Mouse (Mus musculus) limb, embryonic 15.5 days (tissue): ENCODE data around the gene Hist1h4f. TPM values are rescaled to one million over a fixed set of nuclear protein-coding genes. Genes with fewer than 3 reads are reported as not detected.
"Not testable (repeated sequence)": the region's sequence is repeated elsewhere in the genome, so short reads cannot be mapped to it uniquely, and the experiment has no call there.

Experiments used
- ATAC-seq: fragments of 200-750 bp; cut with Nextera tagmentation; 2 replicates; pipeline ENCODE4 v1.8.0; 2017; ENCODE audit warnings: low read depth, moderate TSS enrichment; ENCODE audit not compliant: insufficient number of reproducible peaks, low FRiP score, low TSS enrichment
- H3K27ac ChIP-seq: fragments of 300-500 bp; sonication (generic); 2 replicates; pipeline ENCODE4 v1.5.1; 2015; ENCODE audit warnings: moderate library complexity, mild to moderate bottlenecking, inconsistent platforms
- H3K27me3 ChIP-seq: fragments of 300-500 bp; sonication (generic); 2 replicates; pipeline ENCODE4 v1.6.1; 2015; ENCODE audit warnings: inconsistent platforms
- H3K36me3 ChIP-seq: fragments of 300-500 bp; sonication (generic); 2 replicates; pipeline ENCODE4 v1.6.1; 2015; ENCODE audit warnings: inconsistent platforms
- H3K4me1 ChIP-seq: fragments of 300-500 bp; sonication (generic); 2 replicates; pipeline ENCODE4 v1.6.1; 2015; ENCODE audit warnings: inconsistent platforms
- H3K4me2 ChIP-seq: fragments of 300-500 bp; sonication (generic); 2 replicates; pipeline ENCODE4 v1.6.1; 2015; ENCODE audit warnings: mild to moderate bottlenecking, inconsistent platforms
- H3K4me3 ChIP-seq: fragments of 300-500 bp; sonication (generic); 2 replicates; pipeline ENCODE4 v1.5.1; 2015; ENCODE audit warnings: mild to moderate bottlenecking, inconsistent platforms
- H3K9ac ChIP-seq: fragments of 300-500 bp; sonication (generic); 2 replicates; pipeline ENCODE4 v1.6.1; 2015; ENCODE audit warnings: inconsistent platforms
- H3K9me3 ChIP-seq: fragments of 300-500 bp; sonication (generic); 2 replicates; pipeline ENCODE4 v1.6.1; 2016; ENCODE audit warnings: inconsistent platforms
- WGBS: fragments of 180-500 bp; shearing (Covaris S2); methylation state at CpG from one replicate; pipeline ENCODE4 v1.1.7; 2015; 5-methylcytosine and 5-hydroxymethylcytosine counted together
- polyA plus RNA-seq: library from polyadenylated mRNA; unstranded; fragments of >200 nt; fragmentation: Nextera tagmentation; extraction: Ambion mirVana; gene quantifications from 2 replicates; pipeline ENCODE4 v1.2.1, GENCODE M21; 2015

Hist1h4f gene
- polyA plus RNA-seq, 1 experiment from 2014 or later, result 0.95 TPM

- not testable (repeated sequence) for H3K9me3 ChIP-seq, H3K27me3 ChIP-seq, H3K4me1 ChIP-seq, H3K36me3 ChIP-seq
- H3K9ac ChIP-seq, result peak within 1 kb of the TSS; percentile 31; the same call in 1 of the 2 replicates
- H3K4me2 ChIP-seq, result peak within 1 kb of the TSS; percentile 62
- peak within 1 kb of the TSS; percentile 96 for H3K27ac ChIP-seq
- H3K4me3 ChIP-seq, result peak within 1 kb of the TSS; percentile 49
- ATAC-seq, result peak; percentile 88
- under 1% methylated on average over 67 of the region's 67 CpGs for WGBS
Measured at GRCm38 (mm10) chr13:23561883-23562659, 10.6 kb upstream of the Hist1h4f start, which contains the start of gene Hist1h3e. TSS of gene Hist1h3e (minus strand) at chr13:23562369.

DNA sequence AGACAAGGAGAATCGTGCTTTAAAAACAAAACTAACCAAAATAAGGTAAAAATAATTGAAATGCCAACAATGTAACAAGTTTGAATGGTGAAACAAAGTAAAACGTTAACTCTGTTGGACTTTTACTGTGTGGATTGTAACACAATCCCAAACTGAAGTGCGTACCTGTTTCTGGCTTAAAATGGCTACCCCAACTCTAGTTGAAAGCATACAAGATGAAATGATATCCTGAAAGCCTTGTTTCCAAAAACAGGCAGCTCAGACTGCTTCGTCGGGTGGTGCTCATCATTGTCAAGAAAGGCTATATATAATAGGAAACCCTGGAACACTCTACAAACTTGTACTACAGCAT lies 10.1 kb upstream of the Hist1h4f start:
- peak overlapping the region; percentile 96; the same call in 1 of the 2 replicates for H3K27ac ChIP-seq
- H3K4me2 ChIP-seq, result peak overlapping the region; percentile 62
- H3K36me3 ChIP-seq, ATAC-seq, H3K9ac ChIP-seq, H3K9me3 ChIP-seq, H3K27me3 ChIP-seq, H3K4me1 ChIP-seq: not testable (repeated sequence)
- H3K4me3 ChIP-seq, result peak overlapping the region; percentile 49
- WGBS, result 0% methylated on average over 2 of the region's 5 CpGs

DNA sequence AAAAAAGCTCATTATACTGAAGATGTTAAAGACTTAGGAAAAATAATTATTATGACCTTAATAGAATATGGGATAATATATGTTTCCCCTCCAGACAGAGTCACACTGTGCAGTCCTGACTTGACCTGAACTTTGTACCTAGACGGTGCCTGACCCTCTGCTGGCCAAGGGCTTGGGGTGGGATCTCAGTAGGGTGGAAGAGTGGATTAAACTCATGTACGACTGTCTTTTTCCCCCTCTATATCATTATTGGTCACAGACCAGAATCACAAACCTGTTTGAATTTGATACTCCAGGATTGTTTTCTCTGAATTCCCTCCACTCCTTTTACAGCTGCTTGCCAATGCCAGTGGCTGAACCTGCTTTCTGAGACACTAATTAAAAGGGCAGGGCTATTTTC lies 9.3 kb upstream of the Hist1h4f start:
- not testable (repeated sequence) for H3K4me1 ChIP-seq, H3K9ac ChIP-seq, H3K9me3 ChIP-seq, H3K27ac ChIP-seq, ATAC-seq, H3K36me3 ChIP-seq, H3K27me3 ChIP-seq, H3K4me3 ChIP-seq, H3K4me2 ChIP-seq
- WGBS, result 25% methylated on average over 2 of the region's 2 CpGs

DNA sequence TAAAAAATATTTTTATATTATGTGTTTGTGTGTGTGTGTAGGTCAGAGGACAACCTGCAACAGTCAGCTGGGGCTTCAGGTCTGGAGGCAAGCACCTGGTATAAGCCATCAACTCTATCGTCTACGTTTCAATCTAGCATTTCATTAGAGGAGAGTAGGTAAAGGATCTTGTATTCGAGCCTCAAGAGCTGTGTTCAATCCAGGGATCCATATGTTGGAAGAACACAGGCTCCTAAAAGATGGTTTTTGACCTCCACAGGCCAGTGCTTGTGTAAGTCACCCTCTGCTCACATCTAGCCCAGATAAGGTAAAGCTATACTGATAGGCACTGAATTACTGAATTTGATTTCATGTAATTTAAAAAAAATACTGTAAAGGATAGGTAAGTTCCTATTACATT lies 5.5 kb upstream of the Hist1h4f start:
- peak overlapping the region; percentile 97 for H3K27ac ChIP-seq
- ATAC-seq, result no peak
- no peaks in the 10 kb centered on the region for H3K27me3 ChIP-seq
- 58% methylated on average over 3 of the region's 3 CpGs for WGBS
- no peaks in the 10 kb centered on the region for H3K36me3 ChIP-seq
- no peak overlapping the region for H3K9ac ChIP-seq
- no peaks in the 10 kb centered on the region for H3K9me3 ChIP-seq
- peaks cover 15% of the 10 kb centered on the region for H3K4me1 ChIP-seq
- peak overlapping the region; percentile 22; the same call in 1 of the 2 replicates for H3K4me2 ChIP-seq
- H3K4me3 ChIP-seq, result no peak overlapping the region

- Histone ChIP-seq H3K9me3 (no peaks in the 10 kb centered on the region), H3K4me3 (peak overlapping the region; percentile 56), H3K4me1 (peaks cover 15% of the 10 kb centered on the region), H3K4me2 (peak overlapping the region; percentile 92), H3K27ac (peak overlapping the region; percentile 97), H3K9ac (peak overlapping the region; percentile 64), H3K27me3 (no peaks in the 10 kb centered on the region), H3K36me3 (no peaks in the 10 kb centered on the region)
- ATAC-seq, result peak; percentile 78
- under 1% methylated on average over 18 of the region's 18 CpGs for WGBS
Measured at GRCm38 (mm10) chr13:23555839-23556416, 4.5 kb upstream of the Hist1h4f start.

DNA sequence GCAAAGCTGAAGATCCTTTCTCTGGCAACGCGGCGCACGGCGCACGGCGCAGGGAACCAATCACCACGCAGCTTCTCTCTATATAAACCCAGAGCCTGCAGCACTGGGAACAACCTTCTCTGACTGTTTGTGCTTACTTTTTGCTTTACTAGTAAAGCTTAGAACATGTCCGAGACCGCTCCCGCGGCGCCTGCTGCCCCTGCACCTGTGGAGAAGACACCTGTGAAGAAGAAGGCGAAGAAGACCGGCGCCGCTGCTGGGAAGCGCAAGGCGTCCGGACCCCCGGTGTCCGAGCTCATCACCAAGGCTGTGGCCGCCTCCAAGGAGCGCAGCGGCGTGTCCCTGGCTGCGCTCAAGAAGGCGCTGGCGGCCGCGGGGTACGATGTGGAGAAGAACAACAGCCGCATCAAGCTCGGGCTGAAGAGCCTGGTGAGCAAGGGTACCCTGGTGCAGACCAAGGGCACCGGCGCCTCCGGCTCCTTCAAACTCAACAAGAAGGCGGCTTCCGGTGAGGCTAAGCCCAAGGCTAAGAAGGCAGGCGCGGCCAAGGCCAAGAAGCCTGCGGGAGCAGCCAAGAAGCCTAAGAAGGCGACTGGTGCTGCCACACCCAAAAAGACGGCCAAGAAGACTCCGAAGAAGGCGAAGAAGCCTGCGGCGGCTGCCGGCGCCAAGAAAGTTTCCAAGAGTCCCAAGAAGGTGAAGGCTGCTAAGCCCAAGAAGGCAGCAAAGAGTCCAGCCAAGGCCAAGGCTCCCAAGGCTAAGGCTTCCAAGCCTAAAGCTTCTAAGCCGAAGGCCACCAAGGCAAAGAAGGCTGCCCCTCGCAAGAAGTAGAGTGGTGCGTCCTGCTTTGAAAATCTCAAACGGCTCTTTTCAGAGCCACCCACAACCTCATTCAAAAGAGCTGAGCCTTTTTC lies 3.7 kb upstream of the Hist1h4f start:
- ATAC-seq, result peak; percentile 88
- H3K4me2 ChIP-seq, result peak overlapping the region; percentile 92
- H3K27ac ChIP-seq, result peak overlapping the region; percentile 97
- H3K4me1 ChIP-seq, result peaks cover 20% of the 10 kb centered on the region
- H3K4me3 ChIP-seq, result peak overlapping the region; percentile 56
- WGBS, result under 1% methylated on average over 54 of the region's 54 CpGs
- H3K27me3 ChIP-seq, result no peaks in the 10 kb centered on the region
- peak overlapping the region; percentile 64 for H3K9ac ChIP-seq
- no peaks in the 10 kb centered on the region for H3K9me3 ChIP-seq
- H3K36me3 ChIP-seq, result no peaks in the 10 kb centered on the region

GRCm38 (mm10) chr13:23554393-23554792 lies 2.9 kb upstream of the Hist1h4f start:
- peak overlapping the region; percentile 97 for H3K27ac ChIP-seq
- ATAC-seq, result no peak
- peak overlapping the region; percentile 92 for H3K4me2 ChIP-seq
- 0 out of 2 replicates have a peak overlapping the region, but pooled peaks have one; percentile 64 for H3K9ac ChIP-seq
- H3K27me3 ChIP-seq, result no peaks in the 10 kb centered on the region
- no peaks in the 10 kb centered on the region for H3K9me3 ChIP-seq
- WGBS, result 17% methylated on average over 9 of the region's 9 CpGs
- H3K4me3 ChIP-seq, result peak overlapping the region; percentile 56
- H3K36me3 ChIP-seq, result no peaks in the 10 kb centered on the region
- peaks cover 20% of the 10 kb centered on the region for H3K4me1 ChIP-seq

DNA sequence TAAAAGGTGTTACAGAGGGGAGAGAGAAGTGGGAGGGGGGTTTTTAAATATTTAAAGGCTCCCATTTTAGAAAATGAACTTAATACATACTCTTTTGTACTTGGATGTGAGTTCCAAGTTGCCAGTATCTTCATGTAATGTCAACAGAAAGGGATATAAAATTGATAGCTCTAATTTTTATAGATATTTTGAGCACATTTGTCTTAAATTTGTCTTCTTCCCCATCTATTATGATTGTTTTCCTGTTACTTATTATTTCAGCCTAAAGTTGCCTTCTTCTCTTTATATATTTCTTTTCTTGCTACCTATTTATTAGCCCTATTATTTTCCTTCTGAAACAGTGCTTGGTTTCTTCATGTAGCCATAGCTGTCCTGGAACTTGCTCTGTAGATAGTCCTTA lies 1.5 kb upstream of the Hist1h4f start, which contains the start of gene Hist1h1d:
Hist1h1d (plus strand) TSS at position 301 of the 400 bp plus-strand sequence.
- Histone ChIP-seq H3K36me3 (no peaks in the 10 kb centered on the region), H3K4me3 (no peak within 1 kb of the TSS), H3K4me2 (peak within 1 kb of the TSS; percentile 62), H3K4me1 (peaks cover 20% of the 10 kb centered on the region), H3K9ac (no peak within 1 kb of the TSS), H3K27me3 (no peaks in the 10 kb centered on the region), H3K9me3 (no peaks in the 10 kb centered on the region), H3K27ac (peak within 1 kb of the TSS; percentile 97)
- no peak for ATAC-seq

DNA sequence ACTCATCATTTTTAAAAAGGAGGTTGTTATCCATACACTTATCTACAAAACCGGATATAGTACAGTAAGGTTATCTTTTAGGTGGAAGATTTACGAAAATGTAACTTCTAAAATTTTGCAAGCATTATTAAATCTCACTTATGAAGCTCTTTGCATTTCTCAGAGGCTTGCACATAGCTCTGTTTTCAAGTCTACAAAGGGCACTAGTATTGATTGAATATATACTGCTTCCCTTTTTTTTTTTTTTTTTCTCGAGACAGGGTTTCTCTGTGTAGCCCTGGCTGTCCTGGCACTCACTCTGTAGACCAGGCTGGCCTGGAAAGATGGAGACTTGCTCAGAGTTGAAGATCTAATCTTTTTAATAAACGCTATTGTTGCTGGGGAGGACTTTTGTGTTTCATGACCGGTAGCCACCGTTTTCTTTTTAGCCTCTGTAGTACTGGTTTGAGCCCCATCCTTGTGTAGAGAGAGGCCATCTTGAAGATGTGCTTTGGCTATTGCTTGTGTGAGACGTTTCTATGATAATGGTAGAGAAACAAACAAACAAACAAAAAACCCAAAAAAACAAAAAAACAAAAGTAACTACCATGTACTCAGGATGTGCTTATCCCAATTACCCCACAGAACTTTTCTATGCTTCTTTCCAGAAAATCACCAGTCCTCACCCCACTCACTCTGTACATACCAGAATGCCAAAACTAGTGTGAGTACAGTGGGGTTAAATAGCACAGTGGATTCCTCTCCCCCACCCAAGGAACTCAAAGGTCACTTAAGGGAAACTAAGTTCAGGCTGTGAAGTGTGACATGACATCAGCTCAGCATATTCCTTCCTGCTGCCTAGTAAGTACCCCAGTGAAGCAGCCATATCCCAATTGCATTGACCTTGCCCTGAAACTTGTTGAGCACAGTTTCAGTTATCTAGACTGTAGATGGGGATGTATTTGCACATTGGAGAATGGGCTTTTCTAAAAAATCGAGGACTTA lies 775 bp upstream of the Hist1h4f start:
- H3K27me3 ChIP-seq, result no peaks in the 10 kb centered on the region
- ATAC-seq, result no peak
- peak overlapping the region; percentile 92 for H3K27ac ChIP-seq
- no peaks in the 10 kb centered on the region for H3K9me3 ChIP-seq
- no peak overlapping the region for H3K9ac ChIP-seq
- H3K36me3 ChIP-seq, result no peaks in the 10 kb centered on the region
- peak overlapping the region; percentile 62 for H3K4me2 ChIP-seq
- peaks cover 20% of the 10 kb centered on the region for H3K4me1 ChIP-seq
- H3K4me3 ChIP-seq, result peak overlapping the region; percentile 46; the same call in 1 of the 2 replicates
- 54% methylated on average over 8 of the region's 8 CpGs for WGBS

- Histone ChIP-seq H3K36me3 (no peaks in the 10 kb centered on the region), H3K4me1 (peaks cover 20% of the 10 kb centered on the region), H3K27me3 (no peaks in the 10 kb centered on the region), H3K4me2 (peak overlapping the region; percentile 62), H3K9ac (0 out of 2 replicates have a peak overlapping the region, but pooled peaks have one; percentile 21), H3K9me3 (no peaks in the 10 kb centered on the region), H3K27ac (peak overlapping the region; percentile 92), H3K4me3 (peak overlapping the region; percentile 46)
- ATAC-seq, result no peak
- WGBS, result 2% methylated on average over 3 of the region's 3 CpGs
Measured at GRCm38 (mm10) chr13:23550761-23551145, 695 bp downstream of the Hist1h4f start.

DNA sequence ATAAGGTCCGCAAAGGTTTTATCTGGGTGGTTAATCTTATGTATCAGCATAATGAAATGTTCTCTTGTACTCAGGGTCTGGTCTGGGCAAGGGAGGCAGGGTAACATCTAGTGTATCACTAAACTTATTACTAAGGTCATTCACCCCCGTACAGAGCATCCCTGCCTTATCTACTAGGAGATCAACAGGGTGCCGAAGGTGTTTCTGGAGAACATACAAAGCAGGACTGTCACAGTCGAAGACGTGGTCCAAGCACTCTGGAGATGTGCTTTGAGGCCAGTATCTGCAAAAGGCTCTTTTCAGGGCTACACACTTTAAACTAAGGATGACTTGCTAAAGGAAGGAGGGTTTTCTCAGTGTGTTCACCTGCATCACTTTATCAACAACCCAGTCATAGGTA lies 4.8 kb downstream of the Hist1h4f start:
- no peak overlapping the region for H3K4me2 ChIP-seq
- WGBS, result 76% methylated on average over 5 of the region's 5 CpGs
- no peaks in the 10 kb centered on the region for H3K36me3 ChIP-seq
- peaks cover 9% of the 10 kb centered on the region; the same call in 1 of the 2 replicates for H3K4me1 ChIP-seq
- ATAC-seq, result no peak
- no peaks in the 10 kb centered on the region for H3K9me3 ChIP-seq
- H3K4me3 ChIP-seq, result no peak overlapping the region
- H3K27ac ChIP-seq, result no peak overlapping the region
- H3K27me3 ChIP-seq, result no peaks in the 10 kb centered on the region
- H3K9ac ChIP-seq, result no peak overlapping the region
